Mouse (Mus musculus) heart, embryonic 15.5 days (tissue): ENCODE measurements around the gene Olfr1216. TPM values are rescaled to one million over a fixed set of nuclear protein-coding genes. Genes with fewer than 3 reads are reported as not detected.
"Not testable (repeated sequence)": the region's sequence is repeated elsewhere in the genome, so short reads cannot be mapped to it uniquely, and the experiment has no call there.

Experiments used
- ATAC-seq: fragments of 200-750 bp; cut with Nextera tagmentation; replicated peaks from 2 replicates; pipeline ENCODE4 v1.8.0; 2017; ENCODE audit warnings: low read depth, moderate TSS enrichment; ENCODE audit not compliant: insufficient number of reproducible peaks, insufficient read depth, low FRiP score
- H3K27ac ChIP-seq: fragments of 300-500 bp; sonication (generic); 2 replicates; pipeline ENCODE4 v1.5.1; 2015; ENCODE audit warnings: mild to moderate bottlenecking, inconsistent platforms
- H3K27me3 ChIP-seq: fragments of 300-500 bp; sonication (generic); 2 replicates; pipeline ENCODE4 v1.6.1; 2015; ENCODE audit warnings: inconsistent platforms
- H3K36me3 ChIP-seq: fragments of 300-500 bp; sonication (generic); 2 replicates; pipeline ENCODE4 v1.6.1; 2015; ENCODE audit warnings: mild to moderate bottlenecking, inconsistent platforms
- H3K4me1 ChIP-seq: fragments of 300-500 bp; sonication (generic); replicated peaks from 2 replicates; pipeline ENCODE4 v1.6.1; 2015; ENCODE audit warnings: inconsistent platforms
- H3K4me2 ChIP-seq: fragments of 300-500 bp; sonication (generic); 2 replicates; pipeline ENCODE4 v1.6.1; 2015; ENCODE audit warnings: inconsistent platforms, mild to moderate bottlenecking, moderate library complexity
- H3K4me3 ChIP-seq: fragments of 300-500 bp; sonication (generic); 2 replicates; pipeline ENCODE4 v1.5.1; 2015; ENCODE audit warnings: mild to moderate bottlenecking, inconsistent platforms
- H3K9ac ChIP-seq: fragments of 300-500 bp; sonication (generic); 2 replicates; pipeline ENCODE4 v1.6.1; 2015; ENCODE audit warnings: mild to moderate bottlenecking, inconsistent platforms
- H3K9me3 ChIP-seq: fragments of 300-500 bp; sonication (generic); replicated peaks from 2 replicates; pipeline ENCODE4 v1.6.1; 2016; ENCODE audit warnings: inconsistent platforms
- WGBS: fragments of 180-500 bp; shearing (Covaris S2); methylation state at CpG from one replicate; pipeline ENCODE4 v1.1.7; 2015; ENCODE audit warnings: mixed read lengths; 5-methylcytosine and 5-hydroxymethylcytosine counted together
- polyA plus RNA-seq: library from polyadenylated mRNA; unstranded; fragments of >200 nt; fragmentation: Nextera tagmentation; extraction: Ambion mirVana; gene quantifications from 2 replicates; pipeline ENCODE4 v1.2.1, GENCODE M21; 2015

Olfr1216 gene
- polyA plus RNA-seq = not detected in 2 replicates

- Histone ChIP-seq H3K4me1 (no peaks in the 10 kb centered on the region), H3K27ac (no peak within 1 kb of the TSS), H3K9ac (no peak within 1 kb of the TSS), H3K4me2 (no peak within 1 kb of the TSS), H3K36me3 (no peaks in the 10 kb centered on the region), H3K9me3 (no peaks in the 10 kb centered on the region), H3K27me3 (no peaks in the 10 kb centered on the region), H3K4me3 (no peak within 1 kb of the TSS)
- no peak for ATAC-seq
- 72% methylated on average over 1 of the region's 1 CpGs for WGBS
Observed at GRCm38 (mm10) chr2:89018240-89018639, at the start of gene Olfr1216. TSS of gene Olfr1216 (minus strand) at chr2:89018340.

DNA sequence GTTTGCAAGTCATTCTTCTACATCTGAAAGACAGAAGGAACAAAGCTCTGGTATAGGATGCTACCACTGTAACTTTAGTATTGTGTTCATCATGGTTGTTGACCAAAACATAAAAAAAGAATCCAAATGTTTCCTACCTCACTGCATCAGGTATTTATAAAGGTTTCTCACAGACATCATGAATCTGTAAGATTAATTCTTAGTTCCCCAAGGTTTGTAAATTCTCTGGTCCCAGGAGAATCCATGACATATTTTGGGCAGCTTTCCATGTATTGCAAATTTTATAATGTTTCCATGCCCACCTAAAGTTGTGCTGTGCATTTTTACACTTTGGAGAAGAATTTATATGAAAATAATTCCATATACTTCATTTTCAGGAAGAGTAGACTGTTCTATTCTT, 42.9 kb upstream of the Olfr1216 start, which contains the start of gene Olfr1218:
Gene Olfr1218, minus strand, starts transcription at position 101 of the 400 bp plus-strand sequence.
- no peaks in the 10 kb centered on the region for H3K36me3 ChIP-seq
- H3K9me3 ChIP-seq = no peaks in the 10 kb centered on the region
- H3K4me1 ChIP-seq = no peaks in the 10 kb centered on the region
- H3K27ac ChIP-seq = no peak within 1 kb of the TSS
- H3K4me3 ChIP-seq = no peak within 1 kb of the TSS
- no peaks in the 10 kb centered on the region for H3K27me3 ChIP-seq
- no peak within 1 kb of the TSS for H3K4me2 ChIP-seq
- no peak for ATAC-seq
- no peak within 1 kb of the TSS for H3K9ac ChIP-seq

DNA sequence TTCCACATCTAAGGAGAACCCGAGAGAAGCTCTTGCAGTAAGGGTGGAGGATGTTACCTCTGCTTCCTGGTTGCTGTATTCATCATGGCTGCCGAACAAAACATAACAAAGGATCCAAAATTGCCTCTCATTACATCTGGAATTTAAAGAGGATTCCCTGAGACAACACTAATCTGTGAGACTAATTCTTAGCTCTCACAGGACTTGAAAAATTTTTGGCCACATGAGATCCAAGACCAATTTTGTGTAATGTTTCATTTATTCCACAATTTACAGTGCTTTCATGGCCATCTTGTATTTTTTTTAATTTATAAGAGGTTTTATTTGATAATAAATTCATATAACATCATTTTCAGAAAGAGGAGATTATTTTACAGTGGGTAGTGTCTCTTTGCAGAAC, 13.8 kb upstream of the Olfr1216 start, which contains the start of gene Olfr1217:
Gene Olfr1217, minus strand, starts transcription at position 101 of the 400 bp plus-strand sequence.
- 66% methylated on average over 2 of the region's 2 CpGs for WGBS
- H3K4me2 ChIP-seq = no peak within 1 kb of the TSS
- ATAC-seq = no peak

DNA sequence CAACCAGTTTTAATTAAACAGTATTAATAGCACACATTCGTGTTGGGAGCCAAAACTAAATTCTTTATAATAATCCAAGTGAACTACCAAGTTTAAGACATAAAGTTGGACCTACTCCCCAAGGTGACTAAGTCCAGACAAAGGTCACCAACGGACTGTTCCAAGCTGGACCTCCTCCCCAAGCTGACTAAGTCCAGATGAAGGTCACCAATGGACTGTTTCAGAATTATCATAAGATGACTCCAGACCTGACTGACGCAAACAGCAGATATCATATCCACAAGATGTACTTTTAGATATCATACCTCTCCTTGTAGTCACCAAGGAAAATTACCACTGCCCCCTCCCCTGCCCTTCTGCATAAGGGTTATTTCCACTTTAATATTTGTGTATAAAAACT, 3.3 kb upstream of the Olfr1216 start:
- H3K4me1 ChIP-seq, H3K4me2 ChIP-seq, H3K9me3 ChIP-seq, H3K9ac ChIP-seq, H3K36me3 ChIP-seq, H3K27me3 ChIP-seq, H3K27ac ChIP-seq, H3K4me3 ChIP-seq, ATAC-seq: not testable (repeated sequence)
- 58% methylated on average over 3 of the region's 3 CpGs for WGBS

More for the DNA sequence above, 13.8 kb upstream of the Olfr1216 start, which contains the start of gene Olfr1217:
- H3K27ac ChIP-seq = no peak within 1 kb of the TSS
- no peaks in the 10 kb centered on the region for H3K27me3 ChIP-seq
- H3K9me3 ChIP-seq = no peaks in the 10 kb centered on the region
- H3K36me3 ChIP-seq = no peaks in the 10 kb centered on the region
- no peak within 1 kb of the TSS for H3K9ac ChIP-seq
- H3K4me1 ChIP-seq = no peaks in the 10 kb centered on the region
- H3K4me3 ChIP-seq = no peak within 1 kb of the TSS

DNA sequence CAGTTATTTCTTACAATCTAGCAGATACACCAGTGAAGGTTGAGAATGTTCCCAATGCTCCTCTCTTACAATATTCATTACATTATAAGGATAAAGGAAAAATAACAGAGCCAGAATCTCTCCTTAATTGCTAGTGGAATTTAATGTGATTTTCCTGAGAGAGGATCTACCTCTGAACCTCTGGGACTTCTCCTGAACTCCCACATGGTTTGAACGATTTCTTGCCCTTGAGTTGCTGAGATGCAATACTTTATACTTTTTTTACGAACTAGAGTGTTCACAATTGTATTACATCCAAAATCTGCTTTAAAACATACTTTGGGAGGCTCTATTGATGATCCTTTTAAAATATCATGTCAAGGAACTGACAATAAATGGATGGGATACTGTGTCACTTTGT, 11.3 kb downstream of the Olfr1216 start, which contains the start of gene Olfr1215:
Gene Olfr1215, minus strand, starts transcription at position 101 of the 400 bp plus-strand sequence.
- Histone ChIP-seq H3K4me1 (no peaks in the 10 kb centered on the region), H3K36me3 (no peaks in the 10 kb centered on the region), H3K4me2 (no peak within 1 kb of the TSS), H3K9me3 (no peaks in the 10 kb centered on the region), H3K9ac (no peak within 1 kb of the TSS), H3K27me3 (no peaks in the 10 kb centered on the region), H3K27ac (no peak within 1 kb of the TSS), H3K4me3 (no peak within 1 kb of the TSS)
- 56% methylated on average over 2 of the region's 2 CpGs for WGBS
- no peak for ATAC-seq

DNA sequence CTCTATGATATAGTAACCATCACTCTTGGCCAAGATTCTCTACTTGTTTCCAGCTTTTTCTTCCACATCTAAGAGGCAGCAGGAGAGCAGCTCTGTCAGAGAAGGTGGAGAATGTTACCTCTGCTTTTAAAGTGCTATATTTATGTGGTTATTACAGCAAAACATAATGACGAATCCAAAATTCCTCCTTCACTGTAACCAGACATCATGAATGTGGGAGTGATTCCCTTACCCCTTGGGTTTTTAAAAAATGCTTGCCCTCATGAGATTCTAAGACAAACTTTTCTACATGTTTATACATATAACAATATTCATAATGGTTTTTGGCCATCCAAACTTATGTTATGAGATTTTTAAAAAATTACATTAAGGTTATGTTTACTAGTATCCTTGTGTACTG, 25.6 kb downstream of the Olfr1216 start, which contains the start of gene Olfr1214:
Gene Olfr1214, minus strand, starts transcription at position 101 of the 400 bp plus-strand sequence.
- Histone ChIP-seq H3K27me3 (no peaks in the 10 kb centered on the region), H3K4me1 (no peaks in the 10 kb centered on the region)

GRCm38 (mm10) chr2:88980181-88980580, 38.0 kb downstream of the Olfr1216 start, which contains the start of gene Gm13762:
TSS of gene Gm13762 (minus strand) at chr2:88980281.
- H3K9ac ChIP-seq = no peak within 1 kb of the TSS
- no peaks in the 10 kb centered on the region for H3K36me3 ChIP-seq
- no peak within 1 kb of the TSS for H3K4me2 ChIP-seq
- no peak within 1 kb of the TSS for H3K4me3 ChIP-seq
- no peaks in the 10 kb centered on the region for H3K4me1 ChIP-seq
- no peak for ATAC-seq
- H3K27ac ChIP-seq = no peak within 1 kb of the TSS
- H3K27me3 ChIP-seq = no peaks in the 10 kb centered on the region
- H3K9me3 ChIP-seq = no peaks in the 10 kb centered on the region
- WGBS = 58% methylated on average over 1 of the region's 1 CpGs

More for the DNA sequence above, 25.6 kb downstream of the Olfr1216 start, which contains the start of gene Olfr1214:
- H3K36me3 ChIP-seq = no peaks in the 10 kb centered on the region
- no peak within 1 kb of the TSS for H3K27ac ChIP-seq
- H3K4me3 ChIP-seq = no peak within 1 kb of the TSS
- H3K4me2 ChIP-seq = no peak within 1 kb of the TSS
- H3K9me3 ChIP-seq = no peaks in the 10 kb centered on the region
- no peak for ATAC-seq
- WGBS = 73% methylated on average over 1 of the region's 1 CpGs
- no peak within 1 kb of the TSS for H3K9ac ChIP-seq

Other genes with a start within 250 kb of the Olfr1216 start
- not detected in 2 replicates for gene Olfr1200, start 247.9 kb downstream of the Olfr1216 start, polyA plus RNA-seq
- not detected in 2 replicates for gene Olfr1201, start 225.3 kb downstream of the Olfr1216 start, polyA plus RNA-seq
- not detected in 2 replicates for gene Olfr1202, start 203.8 kb downstream of the Olfr1216 start, polyA plus RNA-seq
- gene Olfr1205, start 188.6 kb downstream of the Olfr1216 start, polyA plus RNA-seq = not detected in 2 replicates
- gene Olfr1204, start 169.0 kb downstream of the Olfr1216 start, polyA plus RNA-seq = not detected in 2 replicates
- not detected in 2 replicates for gene Olfr1206, start 155.1 kb downstream of the Olfr1216 start, polyA plus RNA-seq
- not detected in 2 replicates for gene Olfr1208, start 116.0 kb downstream of the Olfr1216 start, polyA plus RNA-seq
- gene Olfr1209, start 103.2 kb downstream of the Olfr1216 start, polyA plus RNA-seq = not detected in 2 replicates
- not detected in 2 replicates for gene Olfr1211, start 80.2 kb downstream of the Olfr1216 start, polyA plus RNA-seq
- not detected in 2 replicates for gene Olfr1212, start 64.4 kb downstream of the Olfr1216 start, polyA plus RNA-seq
- not detected in 2 replicates for gene Gm13762, start 38.1 kb downstream of the Olfr1216 start, polyA plus RNA-seq
- gene Olfr1214, start 25.7 kb downstream of the Olfr1216 start, polyA plus RNA-seq = not detected in 2 replicates
- gene Olfr1215, start 11.4 kb downstream of the Olfr1216 start, polyA plus RNA-seq = not detected in 2 replicates
- not detected in 2 replicates for gene Olfr1217, start 13.7 kb upstream of the Olfr1216 start, polyA plus RNA-seq
- not detected in 2 replicates for gene Olfr1218, start 42.8 kb upstream of the Olfr1216 start, polyA plus RNA-seq
- not detected in 2 replicates for gene Olfr1219, start 65.2 kb upstream of the Olfr1216 start, polyA plus RNA-seq
- not detected in 2 replicates for gene Olfr1220, start 88.5 kb upstream of the Olfr1216 start, polyA plus RNA-seq
- gene Olfr1221, start 98.9 kb upstream of the Olfr1216 start, polyA plus RNA-seq = not detected in 2 replicates
- not detected in 2 replicates for gene Olfr1222, start 114.7 kb upstream of the Olfr1216 start, polyA plus RNA-seq
- gene Olfr1223, start 133.2 kb upstream of the Olfr1216 start, polyA plus RNA-seq = not detected in 2 replicates
- gene Olfr1224-ps1, start 145.8 kb upstream of the Olfr1216 start, polyA plus RNA-seq = not detected in 2 replicates
- gene Olfr1225, start 156.3 kb upstream of the Olfr1216 start, polyA plus RNA-seq = not detected in 2 replicates
- not detected in 2 replicates for gene Olfr1226, start 181.7 kb upstream of the Olfr1216 start, polyA plus RNA-seq
- not detected in 2 replicates for gene Olfr1228, start 235.7 kb upstream of the Olfr1216 start, polyA plus RNA-seq